Comparison of ENCODE assay signal across 17 mouse cellular contexts in genomic region chr10:88296991-88297390, GRCm38 (mm10).
DNase-seq lines count a peak whose midpoint lies in the region; ATAC-seq and TF ChIP-seq lines count a peak whose summit lies in the region.
"Had no signal": no experiment of that assay in that cellular context is flagged by ENCODE, and none has a peak within 500 bp of the region (broad histone marks: within the 10 kb centered on the region; RNA-seq: fewer than 3 reads in every experiment).

No protein-coding gene starts in this region.

- peak overlapping the region; percentile 48; the same call in 1 of the 2 replicates for H3K27ac ChIP-seq in intestine, embryonic 16.5 days (ENCODE audit: low read length)
- no peak overlapping the region for H3K27ac ChIP-seq in intestine, postnatal 0 days (ENCODE audit: low read depth, low read length)
- H3K27ac ChIP-seq in embryonic facial prominence, embryonic 14.5 days (replicated peaks; ENCODE audit: low read depth, low read length): peak overlapping the region; percentile 22; the same call in 1 of the 2 replicates
- no peak overlapping the region for H3K27ac ChIP-seq in heart, embryonic 16.5 days (ENCODE audit: low read length)
- H3K27ac ChIP-seq in hindbrain, postnatal 0 days: no peak overlapping the region
- H3K27ac ChIP-seq: embryonic facial prominence, embryonic 12.5 days; hindbrain, embryonic 14.5 days; kidney, embryonic 15.5 days; liver, embryonic 15.5 days; midbrain, embryonic 15.5 days; neural tube, embryonic 15.5 days had no signal

- H3K4me3 ChIP-seq in intestine, embryonic 16.5 days (ENCODE audit: low read length): no peak overlapping the region
- H3K4me3 ChIP-seq in intestine, postnatal 0 days (ENCODE audit: low read depth, low read length): no peak overlapping the region
- H3K4me3 ChIP-seq in embryonic facial prominence, embryonic 14.5 days (ENCODE audit: low read depth, low read length): no peak overlapping the region
- H3K4me3 ChIP-seq in heart, embryonic 16.5 days (ENCODE audit: low read length): no peak overlapping the region
- no peak overlapping the region for H3K4me3 ChIP-seq in hindbrain, postnatal 0 days (ENCODE audit: low read length)
- H3K4me3 ChIP-seq: embryonic facial prominence, embryonic 12.5 days; kidney, embryonic 15.5 days; liver, embryonic 15.5 days; midbrain, embryonic 15.5 days; neural tube, embryonic 15.5 days had no signal

- DNase-seq in embryonic facial prominence, embryonic 14.5 days (ENCODE audit: low spot score): peak; percentile 82
- DNase-seq in lung, postnatal 36 days: peak; percentile 31
- DNase-seq in hindbrain, postnatal 0 days (ENCODE audit: low spot score): no peak
- no peak for DNase-seq in c-Kit-positive CD71-positive TER-119-positive erythroid progenitor cells, embryonic 14.5 days (ENCODE audit: low spot score)
- DNase-seq: adrenal gland, adult 8-10 months; layer of hippocampus, postnatal 36 days; right cerebral cortex, postnatal 25 days had no signal

- H3K9ac ChIP-seq in intestine, embryonic 16.5 days (ENCODE audit: low read depth, low read length): no peak overlapping the region
- no peak overlapping the region for H3K9ac ChIP-seq in intestine, postnatal 0 days (ENCODE audit: low read depth, low read length)
- H3K9ac ChIP-seq in embryonic facial prominence, embryonic 14.5 days (ENCODE audit: low read depth, low read length): no peak overlapping the region
- H3K9ac ChIP-seq in heart, embryonic 16.5 days (ENCODE audit: low read length): no peak overlapping the region
- no peak overlapping the region for H3K9ac ChIP-seq in hindbrain, postnatal 0 days (replicated peaks; ENCODE audit: low read length)
- H3K9ac ChIP-seq: embryonic facial prominence, embryonic 12.5 days; hindbrain, embryonic 14.5 days; kidney, embryonic 15.5 days; liver, embryonic 15.5 days; midbrain, embryonic 15.5 days; neural tube, embryonic 15.5 days had no signal

- H3K4me2 ChIP-seq in intestine, embryonic 16.5 days (ENCODE audit: low read depth, low read length): no peak overlapping the region
- no peak overlapping the region for H3K4me2 ChIP-seq in intestine, postnatal 0 days (replicated peaks; ENCODE audit: low read depth)
- 0 out of 2 replicates have a peak overlapping the region, but pooled peaks have one; percentile 2 for H3K4me2 ChIP-seq in embryonic facial prominence, embryonic 14.5 days (ENCODE audit: low read depth, low read length)
- 0 out of 2 replicates have a peak overlapping the region, but pooled peaks have one; percentile 6 for H3K4me2 ChIP-seq in heart, embryonic 16.5 days (ENCODE audit: low read depth, low read length)
- H3K4me2 ChIP-seq in hindbrain, postnatal 0 days (ENCODE audit: low read depth, low read length): no peak overlapping the region
- H3K4me2 ChIP-seq: embryonic facial prominence, embryonic 12.5 days; hindbrain, embryonic 14.5 days; kidney, embryonic 15.5 days; liver, embryonic 15.5 days; midbrain, embryonic 15.5 days; neural tube, embryonic 15.5 days had no signal

- 49% methylated on average over 10 of the region's 10 CpGs for WGBS in intestine, embryonic 16.5 days
- 44% methylated on average over 10 of the region's 10 CpGs for WGBS in intestine, postnatal 0 days
- WGBS in embryonic facial prominence, embryonic 14.5 days: 28% methylated on average over 10 of the region's 10 CpGs
- WGBS in heart, embryonic 16.5 days: 51% methylated on average over 10 of the region's 10 CpGs
- WGBS in hindbrain, postnatal 0 days: 65% methylated on average over 10 of the region's 10 CpGs

- H3K36me3 ChIP-seq in intestine, embryonic 16.5 days (ENCODE audit: control insufficient read depth, insufficient read depth, low read length): no peaks in the 10 kb centered on the region
- no peaks in the 10 kb centered on the region for H3K36me3 ChIP-seq in intestine, postnatal 0 days (ENCODE audit: control insufficient read depth, insufficient read depth)
- H3K36me3 ChIP-seq in embryonic facial prominence, embryonic 14.5 days (ENCODE audit: control insufficient read depth, insufficient read depth, low read length): no peaks in the 10 kb centered on the region
- H3K36me3 ChIP-seq in heart, embryonic 16.5 days (ENCODE audit: control insufficient read depth, insufficient read depth): no peaks in the 10 kb centered on the region
- H3K36me3 ChIP-seq in hindbrain, postnatal 0 days (ENCODE audit: insufficient read depth, low read length): no peaks in the 10 kb centered on the region
- H3K36me3 ChIP-seq: embryonic facial prominence, embryonic 12.5 days; kidney, embryonic 15.5 days; liver, embryonic 15.5 days; midbrain, embryonic 15.5 days; neural tube, embryonic 15.5 days had no signal

- no peak; the same call in 1 of the 2 replicates for ATAC-seq in intestine, embryonic 16.5 days
- ATAC-seq in intestine, postnatal 0 days: no peak
- ATAC-seq in embryonic facial prominence, embryonic 14.5 days (ENCODE audit: low read depth): peak; percentile 44; the same call in 1 of the 2 replicates
- ATAC-seq in heart, embryonic 16.5 days (replicated peaks; ENCODE audit: extremely low read depth, insufficient read depth, low FRiP score): no peak
- no peak for ATAC-seq in erythroblast, adult 5-6 weeks (replicated peaks; ENCODE audit: low FRiP score, poor library complexity, severe bottlenecking)
- no peak for ATAC-seq in hindbrain, postnatal 0 days
- ATAC-seq: midbrain, embryonic 15.5 days had no signal

- H3K27me3 ChIP-seq in intestine, embryonic 16.5 days (replicated peaks; ENCODE audit: control insufficient read depth, insufficient read depth, low read length): no peaks in the 10 kb centered on the region
- no peaks in the 10 kb centered on the region for H3K27me3 ChIP-seq in intestine, postnatal 0 days (replicated peaks; ENCODE audit: control insufficient read depth, insufficient read depth, low read length)
- no peaks in the 10 kb centered on the region for H3K27me3 ChIP-seq in embryonic facial prominence, embryonic 14.5 days (replicated peaks; ENCODE audit: control insufficient read depth, insufficient read depth, low read length)
- H3K27me3 ChIP-seq in heart, embryonic 16.5 days (ENCODE audit: control insufficient read depth, insufficient read depth, low read length): no peaks in the 10 kb centered on the region
- no peaks in the 10 kb centered on the region for H3K27me3 ChIP-seq in hindbrain, postnatal 0 days (ENCODE audit: insufficient read depth, low read length)
- H3K27me3 ChIP-seq: embryonic facial prominence, embryonic 12.5 days; kidney, embryonic 15.5 days; liver, embryonic 15.5 days; midbrain, embryonic 15.5 days; neural tube, embryonic 15.5 days had no signal

- H3K9me3 ChIP-seq in intestine, embryonic 16.5 days (ENCODE audit: control insufficient read depth, low read length): no peaks in the 10 kb centered on the region
- H3K9me3 ChIP-seq in intestine, postnatal 0 days (ENCODE audit: control insufficient read depth): no peaks in the 10 kb centered on the region
- H3K9me3 ChIP-seq in embryonic facial prominence, embryonic 14.5 days (ENCODE audit: control insufficient read depth, low read length): peaks cover 8% of the 10 kb centered on the region; the same call in 1 of the 2 replicates
- peaks cover 7% of the 10 kb centered on the region; the same call in 1 of the 2 replicates for H3K9me3 ChIP-seq in heart, embryonic 16.5 days (replicated peaks; ENCODE audit: control insufficient read depth, low read length)
- no peaks in the 10 kb centered on the region for H3K9me3 ChIP-seq in hindbrain, postnatal 0 days (ENCODE audit: low read length)
- H3K9me3 ChIP-seq: kidney, embryonic 15.5 days; liver, embryonic 15.5 days; midbrain, embryonic 15.5 days; neural tube, embryonic 15.5 days had no signal

- no peaks in the 10 kb centered on the region for H3K4me1 ChIP-seq in intestine, embryonic 16.5 days (ENCODE audit: control insufficient read depth, insufficient read depth, low read length)
- no peaks in the 10 kb centered on the region for H3K4me1 ChIP-seq in intestine, postnatal 0 days (replicated peaks; ENCODE audit: control insufficient read depth, insufficient read depth, low read length)
- peaks cover 4% of the 10 kb centered on the region; the same call in 1 of the 2 replicates for H3K4me1 ChIP-seq in embryonic facial prominence, embryonic 14.5 days (ENCODE audit: control insufficient read depth, insufficient read depth, low read length)
- no peaks in the 10 kb centered on the region for H3K4me1 ChIP-seq in heart, embryonic 16.5 days (ENCODE audit: control insufficient read depth, insufficient read depth, low read length)
- H3K4me1 ChIP-seq in hindbrain, postnatal 0 days (ENCODE audit: insufficient read depth, low read length): no peaks in the 10 kb centered on the region
- H3K4me1 ChIP-seq: kidney, embryonic 15.5 days; liver, embryonic 15.5 days; midbrain, embryonic 15.5 days; neural tube, embryonic 15.5 days had no signal

- no peak for TF ChIP-seq CTCF in intestine, postnatal 0 days (IDR thresholded peaks at IDR 0.05; ENCODE audit: low read depth)
- TF ChIP-seq CTCF in hindbrain, postnatal 0 days (IDR thresholded peaks at IDR 0.05; ENCODE audit: low read depth): no peak

Comparison
In these comparisons a context has a peak if more than half of its experiments do, and no peak if none do; other contexts are left out.
1. H3K27ac ChIP-seq: peak in intestine, embryonic 16.5 days (single experiment) and embryonic facial prominence, embryonic 14.5 days (single experiment); none in intestine, postnatal 0 days (single experiment), heart, embryonic 16.5 days (single experiment) and hindbrain, postnatal 0 days (single experiment).
2. H3K4me2 ChIP-seq: peak in embryonic facial prominence, embryonic 14.5 days (single experiment) and heart, embryonic 16.5 days (single experiment); none in intestine, embryonic 16.5 days (single experiment), intestine, postnatal 0 days (single experiment) and hindbrain, postnatal 0 days (single experiment).
3. DNase-seq: peak in embryonic facial prominence, embryonic 14.5 days (single experiment) and lung, postnatal 36 days (single experiment); none in hindbrain, postnatal 0 days (single experiment) and c-Kit-positive CD71-positive TER-119-positive erythroid progenitor cells, embryonic 14.5 days (single experiment).